Mouse (Mus musculus) heart, adult 2 months (tissue): ENCODE results near the gene Apbb1ip.

ENCODE experiments used
- CTCF ChIP-seq: fragments of 200-600 bp; IDR thresholded peaks from 2 replicates; pipeline ENCODE4 v1.8.1; 2022; ENCODE audit warnings: antibody characterized with exemption, mild to moderate bottlenecking, moderate library complexity
- EP300 ChIP-seq: fragments of 200-500 bp; IDR thresholded peaks from 2 replicates; pipeline ENCODE4 v1.6.1; 2011; ENCODE audit warnings: low read depth, low read length, control low read depth; ENCODE audit not compliant: insufficient read depth
- POLR2A ChIP-seq: fragments of 200-500 bp; IDR thresholded peaks from 2 replicates; pipeline ENCODE4 v1.6.1; 2011; ENCODE audit warnings: mild to moderate bottlenecking, low read depth, low read length, control low read depth; ENCODE audit not compliant: insufficient read depth

GRCm38 (mm10) chr2:22790435-22790834 lies 16.5 kb downstream of the Apbb1ip start:
- no peak for TF ChIP-seq POLR2A
- TF ChIP-seq CTCF = no peak
- no peak for TF ChIP-seq EP300
